Mouse (Mus musculus): ENCODE data around the gene Zfp653. TPM values are rescaled to one million over a fixed set of nuclear protein-coding genes. Genes with fewer than 3 reads are reported as not detected.
A peak's percentile ranks its signal among the peaks of the same experiment; 100 is the strongest.
"Not testable (repeated sequence)": the region's sequence is repeated elsewhere in the genome, so short reads cannot be mapped to it uniquely, and the experiment has no call there.

The Zfp653 gene
- polyA plus RNA-seq, 1 experiment from 2014 or later = 8.5 TPM

DNA sequence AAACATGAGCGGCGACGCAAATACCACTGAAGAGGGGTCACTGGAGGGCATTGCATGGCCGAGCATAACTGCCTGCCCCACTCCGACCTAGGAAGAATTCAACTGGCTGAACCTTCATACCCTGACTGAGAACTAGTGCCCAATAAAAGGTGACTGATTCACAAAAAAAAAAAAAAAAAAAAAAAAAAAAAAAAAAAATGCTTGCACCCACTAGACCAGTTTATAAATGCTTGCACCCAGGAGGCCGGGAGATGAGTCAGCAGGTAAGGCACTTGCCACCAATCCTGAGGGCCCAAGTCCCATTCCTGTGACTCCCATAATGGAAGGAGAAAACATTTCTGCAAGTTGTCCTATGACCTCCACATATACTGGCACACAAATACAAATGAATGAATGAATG is 21.6 kb upstream of the Zfp653 start:
- ATAC-seq (replicated peaks; ENCODE audit: insufficient number of reproducible peaks, insufficient read depth, low FRiP score, low read depth) = no peak
- Histone ChIP-seq H3K9ac (no peak overlapping the region), H3K27me3 (peaks cover 2% of the 10 kb centered on the region; the same call in 1 of the 2 replicates), H3K4me1 (replicated peaks) (no peaks in the 10 kb centered on the region; the same call in 1 of the 2 replicates), H3K27ac (no peak overlapping the region), H3K4me2 (no peak overlapping the region), H3K9me3 (replicated peaks) (no peaks in the 10 kb centered on the region), H3K36me3 (no peaks in the 10 kb centered on the region), H3K4me3 (no peak overlapping the region)
- 82% methylated on average over 6 of the region's 6 CpGs for WGBS

DNA sequence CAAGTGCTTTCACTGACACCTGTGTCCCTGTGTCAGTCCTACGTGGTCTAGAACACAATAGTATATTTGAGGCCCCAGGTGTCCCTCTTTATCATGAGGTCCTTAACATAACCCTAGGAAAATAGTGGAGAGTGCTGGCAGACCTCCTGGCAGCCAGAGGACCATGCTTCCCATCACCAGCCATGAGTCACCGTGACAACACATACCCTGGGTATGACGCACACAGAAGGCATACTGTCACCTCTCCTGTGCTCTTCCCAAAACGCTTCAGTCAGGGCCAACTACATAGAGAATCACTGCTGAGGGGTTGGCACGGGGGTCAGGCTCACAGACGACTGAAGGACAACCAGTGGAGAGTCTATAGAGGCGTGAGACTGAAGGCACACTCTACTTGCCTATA is 18.8 kb upstream of the Zfp653 start:
- H3K27ac ChIP-seq = no peak overlapping the region
- H3K4me2 ChIP-seq = no peak overlapping the region
- no peaks in the 10 kb centered on the region for H3K36me3 ChIP-seq
- WGBS = 65% methylated on average over 7 of the region's 7 CpGs
- no peaks in the 10 kb centered on the region for H3K27me3 ChIP-seq
- H3K9me3 ChIP-seq (replicated peaks) = no peaks in the 10 kb centered on the region
- no peak for ATAC-seq (replicated peaks; ENCODE audit: insufficient number of reproducible peaks, insufficient read depth, low FRiP score, low read depth)
- H3K4me1 ChIP-seq (replicated peaks) = peaks cover 7% of the 10 kb centered on the region
- no peak overlapping the region for H3K9ac ChIP-seq
- H3K4me3 ChIP-seq = no peak overlapping the region

DNA sequence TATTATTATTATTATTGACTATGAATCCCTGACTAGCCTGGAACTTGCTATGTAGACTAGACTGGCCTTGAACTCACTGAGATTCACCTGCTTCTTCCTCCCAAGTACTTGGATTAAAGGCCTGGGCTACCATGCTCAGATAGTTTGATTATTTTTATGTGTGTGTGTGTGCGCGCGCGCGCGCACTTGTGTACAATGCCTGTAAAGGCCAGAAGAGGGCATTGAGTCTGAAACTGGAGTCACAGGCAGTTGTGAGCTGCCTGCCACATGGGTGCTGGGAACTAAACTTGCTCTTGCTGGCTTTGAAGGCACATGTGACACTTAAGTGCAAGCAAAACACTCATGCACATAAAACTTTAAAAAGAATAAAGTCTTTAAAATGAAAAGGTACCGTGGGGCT is 18.1 kb upstream of the Zfp653 start:
- 95% methylated on average over 7 of the region's 7 CpGs for WGBS
- ATAC-seq (replicated peaks; ENCODE audit: insufficient number of reproducible peaks, insufficient read depth, low FRiP score, low read depth) = no peak
- Histone ChIP-seq H3K4me2 (no peak overlapping the region), H3K4me3 (no peak overlapping the region), H3K27ac (no peak overlapping the region), H3K9ac (no peak overlapping the region), H3K9me3 (replicated peaks) (no peaks in the 10 kb centered on the region), H3K27me3 (no peaks in the 10 kb centered on the region), H3K36me3 (no peaks in the 10 kb centered on the region), H3K4me1 (replicated peaks) (peaks cover 9% of the 10 kb centered on the region)

DNA sequence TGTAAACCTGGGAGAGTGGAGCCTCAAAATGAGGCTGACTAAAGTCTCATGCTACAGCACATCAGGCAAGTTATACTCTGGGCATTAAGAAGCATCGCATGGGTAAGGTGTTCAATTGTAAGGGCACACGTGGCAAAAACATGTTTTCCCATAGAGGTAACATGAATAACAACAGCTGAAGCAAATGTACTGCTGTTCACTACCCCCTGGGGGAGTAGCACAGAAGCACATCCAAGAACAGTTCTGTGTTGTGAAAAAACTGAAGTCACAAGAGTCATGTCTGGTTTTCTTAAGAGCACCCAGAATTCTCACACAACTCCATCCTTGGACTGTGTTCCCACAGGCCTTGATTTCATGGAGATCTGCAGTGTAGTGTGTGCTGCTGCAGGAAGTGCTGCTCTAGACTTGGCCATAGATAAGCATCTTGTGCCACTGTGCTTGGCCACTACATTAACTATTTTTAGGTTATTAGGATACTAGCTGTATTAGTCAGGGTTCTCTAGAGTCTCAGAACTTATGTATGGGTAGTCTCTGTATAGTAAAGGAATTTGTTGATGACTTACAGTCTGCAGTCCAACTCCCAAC is 15.9 kb upstream of the Zfp653 start:
- Histone ChIP-seq H3K9ac (no peak overlapping the region), H3K4me1 (replicated peaks) (peaks cover 9% of the 10 kb centered on the region), H3K9me3 (replicated peaks) (no peaks in the 10 kb centered on the region), H3K36me3 (peaks cover 5% of the 10 kb centered on the region; the same call in 1 of the 2 replicates), H3K27me3 (no peaks in the 10 kb centered on the region), H3K27ac (no peak overlapping the region), H3K4me3 (no peak overlapping the region), H3K4me2 (no peak overlapping the region)
- 86% methylated on average over 2 of the region's 2 CpGs for WGBS
- no peak for ATAC-seq (replicated peaks; ENCODE audit: insufficient number of reproducible peaks, insufficient read depth, low FRiP score, low read depth)

DNA sequence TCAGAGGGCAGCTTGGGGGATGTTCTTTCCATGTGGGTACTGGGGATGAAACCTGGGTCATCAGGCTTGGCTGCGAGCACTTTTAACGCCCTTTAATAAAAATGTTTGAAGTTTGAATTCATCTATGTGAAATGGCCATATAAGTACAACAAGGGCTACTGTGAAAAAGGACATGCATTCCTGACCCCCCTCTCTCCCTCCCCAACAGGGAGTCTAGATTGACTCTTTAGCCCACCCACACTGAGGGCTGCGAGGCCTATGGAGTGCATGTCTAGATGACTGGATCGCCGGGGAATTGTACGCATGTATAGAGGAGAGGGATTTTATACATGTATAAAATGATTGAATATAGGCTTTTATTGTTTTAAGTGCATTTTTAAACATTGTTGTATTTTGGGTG is 14.8 kb upstream of the Zfp653 start:
- no peaks in the 10 kb centered on the region for H3K9me3 ChIP-seq (replicated peaks)
- H3K4me3 ChIP-seq = peak overlapping the region; percentile 93
- WGBS = 65% methylated on average over 6 of the region's 6 CpGs
- peaks cover 5% of the 10 kb centered on the region; the same call in 1 of the 2 replicates for H3K36me3 ChIP-seq
- H3K4me2 ChIP-seq = peak overlapping the region; percentile 88
- peak overlapping the region; percentile 82 for H3K27ac ChIP-seq
- H3K27me3 ChIP-seq = no peaks in the 10 kb centered on the region
- H3K9ac ChIP-seq = peak overlapping the region; percentile 86
- no peak for ATAC-seq (replicated peaks; ENCODE audit: insufficient number of reproducible peaks, insufficient read depth, low FRiP score, low read depth)
- H3K4me1 ChIP-seq (replicated peaks) = peaks cover 9% of the 10 kb centered on the region

DNA sequence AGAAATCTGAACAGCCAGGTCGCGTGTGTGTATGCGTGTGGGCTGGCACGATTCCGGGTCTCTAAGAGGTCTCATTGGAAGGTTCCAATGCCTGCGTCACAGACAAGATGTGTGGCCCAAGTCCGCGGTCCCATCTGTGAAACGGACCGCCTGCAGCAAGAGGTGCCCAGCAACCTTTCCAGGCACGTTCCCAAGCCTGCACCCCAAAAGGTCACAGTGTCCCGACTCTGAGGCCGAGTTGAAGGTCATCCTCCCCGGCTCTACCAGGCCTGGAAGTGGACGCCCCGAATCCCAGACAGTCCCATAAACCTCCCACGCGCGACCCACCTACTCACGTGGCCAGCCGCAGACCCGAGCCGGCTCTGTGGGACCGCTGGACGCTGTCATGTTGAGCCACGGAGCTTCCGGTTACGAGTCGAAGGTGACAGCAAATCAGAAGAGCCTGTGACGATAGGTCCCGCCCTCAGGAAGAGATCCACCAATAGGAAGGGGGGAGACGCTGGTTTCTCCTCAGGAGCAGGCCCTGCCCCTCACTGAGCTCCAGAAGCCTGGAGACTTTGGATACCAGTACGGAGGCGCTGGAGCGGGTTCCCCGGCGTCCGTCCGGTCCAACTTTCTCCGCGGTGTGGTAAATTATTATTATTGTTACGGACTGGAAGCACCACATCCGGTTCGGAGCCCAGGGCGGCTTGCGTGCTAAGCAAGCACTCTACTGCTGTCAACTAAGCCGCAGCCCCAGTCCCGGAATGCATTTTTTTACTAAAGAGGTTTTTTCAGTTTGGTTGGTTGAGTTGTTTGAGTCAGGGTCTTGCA is 14.1 kb upstream of the Zfp653 start, which contains the start of gene Ecsit:
Gene Ecsit, minus strand, starts transcription at position 417 of the 813 bp plus-strand sequence.
- peak within 1 kb of the TSS; percentile 86 for H3K9ac ChIP-seq
- H3K9me3 ChIP-seq (replicated peaks) = no peaks in the 10 kb centered on the region
- WGBS = under 1% methylated on average over 48 of the region's 48 CpGs
- peak; percentile 98 for ATAC-seq (replicated peaks; ENCODE audit: insufficient number of reproducible peaks, insufficient read depth, low FRiP score, low read depth)
- H3K36me3 ChIP-seq = peaks cover 5% of the 10 kb centered on the region; the same call in 1 of the 2 replicates
- peak within 1 kb of the TSS; percentile 88 for H3K4me2 ChIP-seq
- peak within 1 kb of the TSS; percentile 93 for H3K4me3 ChIP-seq
- H3K4me1 ChIP-seq (replicated peaks) = peaks cover 9% of the 10 kb centered on the region
- no peaks in the 10 kb centered on the region for H3K27me3 ChIP-seq
- H3K27ac ChIP-seq = peak within 1 kb of the TSS; percentile 82

DNA sequence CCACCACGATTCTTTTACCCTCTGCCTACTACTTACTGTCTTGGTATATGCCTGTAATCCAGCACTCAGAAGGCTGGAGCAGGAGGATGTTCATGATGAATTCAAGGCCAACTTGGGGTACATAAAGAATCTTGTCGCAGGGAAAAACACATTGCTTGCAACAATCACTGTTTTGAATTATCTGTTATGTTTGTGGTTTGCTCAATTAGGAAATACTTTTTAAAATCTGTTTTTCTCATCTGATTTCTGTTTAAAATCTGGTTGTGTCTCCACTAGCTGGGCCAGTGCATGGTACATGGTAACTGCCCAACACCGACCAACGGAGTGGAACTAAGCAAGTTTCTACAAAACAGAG is 13.5 kb upstream of the Zfp653 start:
- H3K27me3 ChIP-seq = no peaks in the 10 kb centered on the region
- H3K4me1 ChIP-seq (replicated peaks) = peaks cover 9% of the 10 kb centered on the region
- WGBS = 31% methylated on average over 4 of the region's 4 CpGs
- H3K36me3 ChIP-seq = peaks cover 5% of the 10 kb centered on the region; the same call in 1 of the 2 replicates
- H3K27ac ChIP-seq = peak overlapping the region; percentile 82
- peak overlapping the region; percentile 86 for H3K9ac ChIP-seq
- peak overlapping the region; percentile 88 for H3K4me2 ChIP-seq
- H3K9me3 ChIP-seq (replicated peaks) = no peaks in the 10 kb centered on the region
- no peak for ATAC-seq (replicated peaks; ENCODE audit: insufficient number of reproducible peaks, insufficient read depth, low FRiP score, low read depth)
- peak overlapping the region; percentile 93 for H3K4me3 ChIP-seq

DNA sequence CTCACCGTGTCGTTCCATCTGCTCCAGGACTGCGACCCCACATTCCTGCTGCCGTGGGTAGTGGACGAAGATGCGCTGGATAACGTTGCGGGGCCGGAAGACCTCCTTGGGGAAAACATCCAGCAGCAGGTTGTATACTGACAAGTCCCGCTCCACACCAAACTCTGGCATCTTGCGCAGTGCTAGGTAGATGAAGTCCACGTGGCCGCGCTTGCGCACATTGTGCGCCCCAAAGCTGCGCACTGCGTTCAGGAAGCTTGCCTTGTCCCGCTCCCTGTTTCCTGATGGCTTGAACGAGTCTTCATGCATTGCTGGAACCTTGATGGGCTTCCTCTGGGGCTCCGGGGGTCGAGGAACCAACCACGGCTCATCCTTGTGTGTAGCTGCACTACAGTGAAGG is 5.0 kb upstream of the Zfp653 start:
- Histone ChIP-seq H3K9me3 (replicated peaks) (no peaks in the 10 kb centered on the region), H3K9ac (no peak overlapping the region), H3K4me1 (replicated peaks) (peaks cover 5% of the 10 kb centered on the region; the same call in 1 of the 2 replicates), H3K36me3 (peaks cover 20% of the 10 kb centered on the region; the same call in 1 of the 2 replicates), H3K27ac (no peak overlapping the region), H3K27me3 (no peaks in the 10 kb centered on the region), H3K4me2 (no peak overlapping the region), H3K4me3 (no peak overlapping the region)
- WGBS = 92% methylated on average over 23 of the region's 23 CpGs
- no peak for ATAC-seq (replicated peaks; ENCODE audit: insufficient number of reproducible peaks, insufficient read depth, low FRiP score, low read depth)

DNA sequence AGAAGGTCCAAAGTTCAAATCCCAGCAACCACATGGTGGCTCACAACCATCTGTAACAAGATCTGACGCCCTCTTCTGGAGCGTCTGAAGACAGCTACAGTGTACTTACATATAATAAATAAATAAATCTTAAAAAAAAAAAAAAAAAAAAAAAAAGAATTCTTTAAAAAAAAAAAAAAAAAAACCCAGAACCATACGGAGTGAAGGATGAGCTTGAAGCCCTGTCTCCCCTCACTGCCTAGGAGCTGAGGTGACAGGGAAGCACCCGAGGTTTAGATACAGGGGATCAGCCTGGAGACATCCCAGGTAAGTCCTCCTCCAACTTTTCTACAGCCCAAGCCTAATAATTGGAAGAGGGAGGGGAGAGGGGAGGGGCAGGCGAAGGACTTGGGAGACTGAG is 4.6 kb upstream of the Zfp653 start:
- H3K9ac ChIP-seq; H3K27me3 ChIP-seq; H3K4me3 ChIP-seq; ATAC-seq (replicated peaks; ENCODE audit: insufficient number of reproducible peaks, insufficient read depth, low FRiP score, low read depth); H3K27ac ChIP-seq; H3K4me2 ChIP-seq; H3K9me3 ChIP-seq (replicated peaks); H3K4me1 ChIP-seq (replicated peaks): not testable (repeated sequence)
- WGBS = 86% methylated on average over 5 of the region's 5 CpGs
- H3K36me3 ChIP-seq = peaks cover 20% of the 10 kb centered on the region; the same call in 1 of the 2 replicates

DNA sequence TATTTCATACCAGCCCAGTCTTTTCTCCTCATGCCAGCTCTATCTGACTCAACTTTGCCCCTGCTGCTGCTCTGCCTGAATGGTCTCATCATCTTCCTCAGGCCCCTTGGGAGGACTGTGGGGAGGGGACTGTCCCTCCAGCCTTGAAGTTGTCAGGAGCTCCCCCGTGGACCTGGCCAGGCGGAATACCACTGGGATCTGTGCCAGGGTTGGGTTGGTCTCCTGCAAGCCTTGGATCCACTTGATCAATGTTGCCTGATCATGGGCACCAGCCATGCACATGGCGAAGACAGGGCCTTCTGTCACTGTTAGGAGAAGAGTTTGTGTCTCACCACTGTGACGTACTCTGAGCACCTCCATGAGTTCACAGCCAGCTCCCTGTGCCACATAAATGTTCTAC is 1.1 kb upstream of the Zfp653 start:
- Histone ChIP-seq H3K27ac (no peak overlapping the region), H3K9ac (no peak overlapping the region), H3K4me1 (replicated peaks) (peaks cover 17% of the 10 kb centered on the region), H3K9me3 (replicated peaks) (no peaks in the 10 kb centered on the region), H3K27me3 (no peaks in the 10 kb centered on the region), H3K4me2 (no peak overlapping the region), H3K36me3 (peaks cover 29% of the 10 kb centered on the region; the same call in 1 of the 2 replicates), H3K4me3 (no peak overlapping the region)
- ATAC-seq (replicated peaks; ENCODE audit: insufficient number of reproducible peaks, insufficient read depth, low FRiP score, low read depth) = no peak
- 93% methylated on average over 4 of the region's 4 CpGs for WGBS

DNA sequence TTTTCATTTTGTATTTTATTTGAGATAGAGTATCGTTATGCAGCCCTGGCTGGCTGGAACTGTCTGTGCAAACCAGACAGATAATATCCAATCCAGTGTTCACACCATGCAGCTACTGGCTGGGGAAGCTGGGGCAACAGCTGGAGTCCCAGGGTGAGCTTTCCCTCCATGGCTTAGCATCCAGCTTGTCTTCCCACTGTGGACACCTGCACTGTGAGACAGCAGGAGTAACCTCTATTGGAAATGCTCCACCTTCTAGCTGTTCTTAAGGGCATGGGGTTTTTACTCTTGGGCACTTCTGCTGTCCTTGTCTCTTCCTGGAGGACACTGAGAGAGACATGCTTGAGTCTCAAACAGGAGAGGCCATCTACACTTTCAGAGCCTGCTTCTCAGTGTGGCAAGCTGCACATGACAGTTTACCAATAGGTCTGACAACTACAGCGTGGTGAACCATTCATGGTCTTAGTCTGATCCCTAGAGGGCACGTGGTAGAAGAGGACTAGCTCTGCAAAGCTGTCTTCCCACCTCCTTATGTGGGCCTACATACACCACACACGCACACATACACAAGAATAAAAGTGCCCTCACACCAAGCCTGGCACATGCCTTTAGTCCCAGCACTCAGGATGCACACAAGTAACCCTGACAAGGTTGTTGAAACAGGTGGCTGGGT is 1.2 kb downstream of the Zfp653 start:
- 66% methylated on average over 4 of the region's 4 CpGs for WGBS
- H3K36me3 ChIP-seq = peaks cover 28% of the 10 kb centered on the region
- ATAC-seq (replicated peaks; ENCODE audit: insufficient number of reproducible peaks, insufficient read depth, low FRiP score, low read depth) = no peak
- H3K27ac ChIP-seq = peak overlapping the region; percentile 100
- H3K27me3 ChIP-seq = no peaks in the 10 kb centered on the region
- no peaks in the 10 kb centered on the region for H3K9me3 ChIP-seq (replicated peaks)
- peak overlapping the region; percentile 91 for H3K9ac ChIP-seq
- H3K4me1 ChIP-seq (replicated peaks) = peaks cover 17% of the 10 kb centered on the region
- H3K4me3 ChIP-seq = peak overlapping the region; percentile 90
- H3K4me2 ChIP-seq = peak overlapping the region; percentile 70

Measured in heart, embryonic 15.5 days (tissue).